Mouse (Mus musculus) C2C12 (cell line): ENCODE results near the gene Thrap3.
"Not testable (repeated sequence)": the region's sequence is repeated elsewhere in the genome, so short reads cannot be mapped to it uniquely, and the experiment has no call there.

Source experiments
- CEBPB ChIP-seq: IDR thresholded peaks from one replicate; pipeline ENCODE4 v1.6.1; 2011; ENCODE audit warnings: low read depth, mild to moderate bottlenecking, control low read depth, moderate library complexity
- CTCF ChIP-seq: IDR thresholded peaks from one replicate; pipeline ENCODE4 v1.5.1; 2011; ENCODE audit not compliant: control insufficient read depth, insufficient read depth, insufficient read length
- MAX ChIP-seq: IDR thresholded peaks from one replicate; pipeline ENCODE4 v1.6.1; 2011; ENCODE audit warnings: mild to moderate bottlenecking, control low read depth
- MYOD1 ChIP-seq: IDR thresholded peaks from one replicate; pipeline ENCODE4 v1.6.1; 2011; ENCODE audit warnings: low read depth; ENCODE audit not compliant: control insufficient read depth, insufficient read length
- USF1 ChIP-seq: IDR thresholded peaks from one replicate; pipeline ENCODE4 v1.6.1; 2011; ENCODE audit warnings: low read depth, mild to moderate bottlenecking, control low read depth, moderate library complexity

- not testable (repeated sequence) for TF ChIP-seq MYOD1, CTCF, USF1, CEBPB, MAX
Observed at GRCm38 (mm10) chr4:126165092-126165491, 37.5 kb downstream of the Thrap3 start.
